Mouse (Mus musculus): ENCODE measurements around the gene Rap1b.

DNA sequence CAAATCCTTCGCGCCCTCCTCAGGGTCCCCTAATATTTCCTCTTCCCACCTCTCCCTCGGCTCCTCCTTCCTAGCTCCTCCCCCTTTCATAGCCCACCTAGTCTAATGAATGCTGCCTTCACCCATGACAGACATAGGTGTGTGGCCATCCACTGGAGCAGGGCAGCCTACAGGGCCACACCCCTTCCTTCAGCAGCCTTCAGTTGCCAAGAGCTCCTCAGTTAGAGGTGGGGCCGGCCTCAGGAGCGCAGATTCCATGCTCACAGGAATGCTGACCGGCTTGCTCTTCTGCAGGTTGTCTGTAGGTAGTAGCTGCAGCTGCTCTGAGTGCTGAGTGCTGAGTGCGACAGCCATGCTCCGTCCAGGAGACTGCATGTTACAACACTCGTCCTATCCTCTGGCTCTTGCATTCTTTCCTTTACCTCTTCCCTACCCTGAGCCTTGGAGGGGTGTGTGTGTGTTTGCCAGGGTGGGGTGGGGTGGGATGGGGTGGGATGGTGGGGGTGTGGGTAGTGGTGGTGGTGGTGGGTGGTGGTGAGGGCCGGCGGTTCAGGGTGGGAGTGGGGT, 16.3 kb upstream of the Rap1b start:
- TF ChIP-seq CTCF (IDR thresholded peaks at IDR 0.05; ENCODE audit: extremely low read depth, insufficient read length, insufficient replicate concordance, low read depth, low read length): no peak
- TF ChIP-seq POLR2A (IDR thresholded peaks at IDR 0.05; ENCODE audit: low read depth, low read length): no peak
